Mouse (Mus musculus) gastrocnemius, adult 18-20 months (tissue): ENCODE data around the gene Nfe2l2. TPM values are rescaled to one million over a fixed set of nuclear protein-coding genes. Genes with fewer than 3 reads are reported as not detected.

Source experiments
- microRNA-seq: library from miRNA; unstranded; fragments of <30 nt; microRNA quantifications from one replicate; pipeline ENCODE4 v1.2.0, GENCODE M21; 2021
- total RNA-seq, 2 experiments: library from RNA; stranded (reverse); gene quantifications; 2 replicates each; pipeline ENCODE4 v1.2.3; 2021

Gene Nfe2l2
- total RNA-seq, 2 experiments from 2014 or later, result 34.2 to 51.0 TPM

Small RNA genes within 50 kb of the gene (microRNA-seq; reads per million reads assigned to microRNA genes)
- not detected for gene Gm24574

Other genes with a start within 250 kb of the Nfe2l2 start
- gene Hnrnpa3, start 45.4 kb downstream of the Nfe2l2 start, total RNA-seq, result 100 to 1,000 TPM; 112 to 143 TPM
- 10 to 100 TPM; 20.8 to 21.4 TPM for gene Agps, start 127.5 kb upstream of the Nfe2l2 start, total RNA-seq
- gene Ttc30b, start 233.9 kb upstream of the Nfe2l2 start, total RNA-seq, result 1 to 10 TPM; 2.2 to 2.3 TPM